Mouse (Mus musculus) stomach, embryonic 15.5 days (tissue): ENCODE data around the gene Pabpc6. TPM values are rescaled to one million over a fixed set of nuclear protein-coding genes. Genes with fewer than 3 reads are reported as not detected.

Experiments used
- ATAC-seq: fragments of 200-750 bp; cut with Nextera tagmentation; 2 replicates; pipeline ENCODE4 v1.8.0; 2017; ENCODE audit warnings: low read depth, moderate number of reproducible peaks, moderate TSS enrichment; ENCODE audit not compliant: insufficient read depth, low FRiP score
- H3K27ac ChIP-seq: fragments of 300-500 bp; sonication (generic); 2 replicates; pipeline ENCODE4 v1.5.1; 2015; ENCODE audit warnings: mild to moderate bottlenecking, inconsistent platforms
- H3K27me3 ChIP-seq: fragments of 300-500 bp; sonication (generic); replicated peaks from 2 replicates; pipeline ENCODE4 v1.6.1; 2015; ENCODE audit warnings: inconsistent platforms
- H3K36me3 ChIP-seq: fragments of 300-500 bp; sonication (generic); 2 replicates; pipeline ENCODE4 v1.6.1; 2015; ENCODE audit warnings: inconsistent platforms
- H3K4me1 ChIP-seq: fragments of 300-500 bp; sonication (generic); 2 replicates; pipeline ENCODE4 v1.6.1; 2015; ENCODE audit warnings: inconsistent platforms
- H3K4me2 ChIP-seq: fragments of 300-500 bp; sonication (generic); 2 replicates; pipeline ENCODE4 v1.6.1; 2015; ENCODE audit warnings: mild to moderate bottlenecking, inconsistent platforms
- H3K4me3 ChIP-seq: fragments of 300-500 bp; sonication (generic); replicated peaks from 2 replicates; pipeline ENCODE4 v1.5.1; 2015; ENCODE audit warnings: inconsistent platforms
- H3K9ac ChIP-seq: fragments of 300-500 bp; sonication (generic); 2 replicates; pipeline ENCODE4 v1.6.1; 2015; ENCODE audit warnings: inconsistent platforms
- H3K9me3 ChIP-seq: fragments of 300-500 bp; sonication (generic); 2 replicates; pipeline ENCODE4 v1.6.1; 2016; ENCODE audit warnings: inconsistent platforms
- WGBS: fragments of 180-500 bp; shearing (Covaris S2); methylation state at CpG from one replicate; pipeline ENCODE4 v1.1.7; 2015; 5-methylcytosine and 5-hydroxymethylcytosine counted together
- polyA plus RNA-seq: library from polyadenylated mRNA; unstranded; fragments of >200 nt; fragmentation: Nextera tagmentation; extraction: Ambion mirVana; gene quantifications from 2 replicates; pipeline ENCODE4 v1.2.1, GENCODE M21; 2015

Pabpc6 gene
- not detected in 2 replicates for polyA plus RNA-seq

- ATAC-seq = no peak
- 91% methylated on average over 36 of the region's 36 CpGs for WGBS
- Histone ChIP-seq H3K27ac (no peak within 1 kb of the TSS), H3K9me3 (no peaks in the 10 kb centered on the region), H3K4me3 (no peak within 1 kb of the TSS), H3K9ac (no peak within 1 kb of the TSS), H3K27me3 (no peaks in the 10 kb centered on the region), H3K4me1 (no peaks in the 10 kb centered on the region), H3K36me3 (no peaks in the 10 kb centered on the region), H3K4me2 (no peak within 1 kb of the TSS)
Observed at GRCm38 (mm10) chr17:9669283-9669905, at the start of gene Pabpc6. Pabpc6 (minus strand) TSS chr17:9669717.

DNA sequence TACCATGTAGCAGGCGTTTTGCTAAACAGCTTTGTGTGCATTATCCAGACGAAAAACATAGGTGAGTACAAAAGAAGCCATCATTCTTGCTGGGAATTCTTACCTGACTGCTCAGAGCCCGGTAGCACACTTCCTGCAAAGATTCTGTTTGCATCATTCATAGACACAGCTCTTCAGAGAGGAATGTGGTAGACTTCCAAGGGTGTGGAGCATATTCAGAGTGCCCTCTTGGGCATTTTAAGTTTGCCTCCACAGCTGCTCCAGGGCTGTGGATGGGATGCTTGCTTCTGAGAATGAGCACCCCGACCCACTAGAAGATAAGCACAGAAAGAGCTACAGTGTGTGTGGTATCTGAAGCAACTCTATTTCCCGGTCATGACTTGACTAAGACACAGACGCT, 41.4 kb upstream of the Pabpc6 start:
- Histone ChIP-seq H3K4me2 (no peak overlapping the region), H3K36me3 (no peaks in the 10 kb centered on the region), H3K27me3 (no peaks in the 10 kb centered on the region), H3K4me1 (no peaks in the 10 kb centered on the region), H3K9ac (no peak overlapping the region), H3K4me3 (no peak overlapping the region), H3K9me3 (no peaks in the 10 kb centered on the region), H3K27ac (no peak overlapping the region)
- WGBS = 73% methylated on average over 6 of the region's 6 CpGs
- ATAC-seq = no peak

DNA sequence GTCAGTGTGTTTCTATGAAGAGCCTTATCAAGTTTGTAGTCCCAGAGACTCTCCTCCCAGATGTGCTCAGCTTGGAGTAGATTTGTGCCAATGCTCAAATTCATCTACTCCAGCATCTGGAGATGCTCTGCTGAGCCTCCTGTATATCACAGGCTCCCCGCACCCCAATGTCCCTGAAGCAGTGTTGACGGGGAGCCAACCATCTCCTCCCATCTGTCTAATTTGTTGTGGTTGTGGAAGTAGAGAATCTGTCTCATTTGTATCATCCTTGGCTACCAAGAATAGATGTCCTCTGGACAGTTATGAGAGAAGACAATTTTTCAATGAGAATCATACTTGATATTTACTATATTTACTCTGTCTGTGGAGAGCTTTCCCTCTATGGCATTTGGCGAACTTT, 39.4 kb upstream of the Pabpc6 start:
- 84% methylated on average over 3 of the region's 3 CpGs for WGBS
- Histone ChIP-seq H3K9me3 (no peaks in the 10 kb centered on the region), H3K9ac (no peak overlapping the region), H3K4me2 (no peak overlapping the region), H3K27me3 (no peaks in the 10 kb centered on the region), H3K4me1 (no peaks in the 10 kb centered on the region), H3K36me3 (no peaks in the 10 kb centered on the region), H3K27ac (no peak overlapping the region), H3K4me3 (no peak overlapping the region)
- ATAC-seq = no peak

- Histone ChIP-seq H3K9me3 (no peaks in the 10 kb centered on the region), H3K9ac (no peak overlapping the region), H3K27me3 (no peaks in the 10 kb centered on the region), H3K4me1 (no peaks in the 10 kb centered on the region), H3K36me3 (no peaks in the 10 kb centered on the region), H3K27ac (no peak overlapping the region), H3K4me3 (no peak overlapping the region), H3K4me2 (no peak overlapping the region)
- 62% methylated on average over 1 of the region's 1 CpGs for WGBS
- no peak for ATAC-seq
Observed at GRCm38 (mm10) chr17:9707356-9707755, 37.8 kb upstream of the Pabpc6 start.

DNA sequence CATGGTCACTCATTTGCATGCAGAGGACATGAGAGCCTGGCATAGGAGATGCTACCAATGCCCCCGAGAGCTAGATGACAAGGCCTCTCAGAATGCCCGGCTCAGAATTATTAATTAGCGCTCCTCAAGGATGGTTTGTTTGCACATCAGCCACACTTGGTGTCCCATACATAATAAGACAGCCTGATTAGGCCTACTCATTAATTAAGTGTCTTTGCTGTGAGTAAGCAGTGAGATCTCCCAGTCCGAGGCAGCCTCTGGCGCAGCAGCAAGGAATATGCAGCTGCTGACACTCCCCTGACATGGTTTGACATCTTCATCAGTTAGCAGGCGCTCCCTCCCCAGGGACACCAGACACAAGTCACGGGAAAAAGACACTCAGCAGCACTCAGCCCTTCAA, 28.2 kb upstream of the Pabpc6 start:
- 64% methylated on average over 7 of the region's 7 CpGs for WGBS
- Histone ChIP-seq H3K4me2 (no peak overlapping the region), H3K36me3 (no peaks in the 10 kb centered on the region), H3K27me3 (no peaks in the 10 kb centered on the region), H3K9me3 (no peaks in the 10 kb centered on the region), H3K9ac (no peak overlapping the region), H3K4me3 (no peak overlapping the region), H3K4me1 (no peaks in the 10 kb centered on the region), H3K27ac (no peak overlapping the region)
- ATAC-seq = no peak

GRCm38 (mm10) chr17:9691251-9691650, 21.7 kb upstream of the Pabpc6 start:
- H3K36me3 ChIP-seq = no peaks in the 10 kb centered on the region
- H3K27me3 ChIP-seq = no peaks in the 10 kb centered on the region
- no peak overlapping the region for H3K4me2 ChIP-seq
- WGBS = 66% methylated on average over 4 of the region's 4 CpGs
- H3K9ac ChIP-seq = no peak overlapping the region
- ATAC-seq = no peak
- H3K27ac ChIP-seq = no peak overlapping the region
- H3K9me3 ChIP-seq = no peaks in the 10 kb centered on the region
- no peaks in the 10 kb centered on the region for H3K4me1 ChIP-seq
- H3K4me3 ChIP-seq = no peak overlapping the region

DNA sequence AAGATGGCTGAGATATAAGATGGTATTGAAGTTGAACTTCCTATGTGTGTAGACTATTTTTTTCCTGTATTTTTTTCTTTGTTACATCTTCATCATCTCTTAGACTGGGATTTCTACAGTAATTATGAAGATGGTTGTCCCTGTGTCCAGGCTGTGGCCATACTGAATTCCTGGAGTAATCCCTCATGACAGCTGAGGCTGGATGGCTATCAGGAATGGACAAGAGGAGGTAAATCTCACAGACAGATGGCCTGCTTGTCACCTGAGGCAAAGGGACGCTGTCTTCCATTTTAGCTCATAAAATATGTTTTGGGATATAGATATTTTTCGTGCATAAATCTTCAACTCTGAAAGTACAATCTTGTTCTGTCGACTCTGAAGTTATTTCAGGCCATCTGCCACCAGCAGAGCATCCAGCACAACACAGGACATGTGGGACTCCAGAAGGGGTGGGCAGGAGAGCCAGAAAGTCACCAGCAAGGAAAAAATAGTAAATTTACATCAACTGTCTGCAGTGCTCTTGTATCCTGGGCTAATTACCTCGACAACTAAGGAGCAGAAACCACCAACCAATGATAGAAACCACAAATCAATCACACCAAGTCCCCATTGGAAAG, 14.1 kb upstream of the Pabpc6 start:
- WGBS = 71% methylated on average over 4 of the region's 4 CpGs
- Histone ChIP-seq H3K4me2 (no peak overlapping the region), H3K9ac (no peak overlapping the region), H3K27ac (no peak overlapping the region), H3K4me3 (no peak overlapping the region), H3K27me3 (no peaks in the 10 kb centered on the region), H3K36me3 (no peaks in the 10 kb centered on the region), H3K9me3 (no peaks in the 10 kb centered on the region), H3K4me1 (no peaks in the 10 kb centered on the region)
- no peak for ATAC-seq

- no peaks in the 10 kb centered on the region for H3K9me3 ChIP-seq
- ATAC-seq = no peak
- H3K27me3 ChIP-seq = no peaks in the 10 kb centered on the region
- H3K27ac ChIP-seq = no peak overlapping the region
- H3K4me1 ChIP-seq = no peaks in the 10 kb centered on the region
- H3K4me3 ChIP-seq = no peak overlapping the region
- H3K36me3 ChIP-seq = no peaks in the 10 kb centered on the region
- no peak overlapping the region for H3K4me2 ChIP-seq
- whole genome bisulfite sequencing = 60% methylated on average over 8 of the region's 8 CpGs
- H3K9ac ChIP-seq = no peak overlapping the region
Observed at GRCm38 (mm10) chr17:9680741-9681140, 11.2 kb upstream of the Pabpc6 start.

DNA sequence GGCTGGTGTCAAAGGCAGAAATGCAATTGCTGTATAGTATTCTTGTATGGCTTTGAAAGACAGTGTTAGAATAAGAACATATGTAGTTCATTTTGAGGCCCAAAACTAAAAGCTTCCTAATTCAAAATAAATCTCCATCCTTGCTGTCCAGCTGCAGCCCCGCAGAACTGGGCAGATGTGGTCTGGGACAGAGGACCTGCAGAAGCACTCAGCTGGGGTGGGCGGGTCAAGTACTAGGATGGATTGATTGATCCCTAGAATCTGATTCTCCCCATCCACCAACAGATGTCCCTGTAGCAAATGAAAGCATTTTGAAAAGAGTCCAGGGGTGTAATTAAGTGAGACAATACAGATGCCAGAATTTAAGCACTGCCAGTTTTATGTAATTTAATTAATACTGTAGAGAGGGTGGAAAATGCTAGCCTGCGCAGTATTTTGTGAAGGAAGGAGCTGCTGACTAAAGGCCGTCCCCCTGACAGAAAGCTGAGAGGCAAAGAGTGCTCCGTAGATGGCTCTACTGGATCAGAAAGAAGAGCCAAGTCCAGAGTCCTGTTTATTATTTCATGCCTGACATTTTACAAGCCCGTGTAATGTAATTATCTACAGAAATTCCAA, 5.8 kb upstream of the Pabpc6 start:
- Histone ChIP-seq H3K9ac (no peak overlapping the region), H3K9me3 (no peaks in the 10 kb centered on the region), H3K27me3 (no peaks in the 10 kb centered on the region), H3K27ac (no peak overlapping the region), H3K36me3 (no peaks in the 10 kb centered on the region), H3K4me2 (no peak overlapping the region), H3K4me1 (no peaks in the 10 kb centered on the region), H3K4me3 (no peak overlapping the region)
- no peak for ATAC-seq
- 56% methylated on average over 6 of the region's 6 CpGs for WGBS

DNA sequence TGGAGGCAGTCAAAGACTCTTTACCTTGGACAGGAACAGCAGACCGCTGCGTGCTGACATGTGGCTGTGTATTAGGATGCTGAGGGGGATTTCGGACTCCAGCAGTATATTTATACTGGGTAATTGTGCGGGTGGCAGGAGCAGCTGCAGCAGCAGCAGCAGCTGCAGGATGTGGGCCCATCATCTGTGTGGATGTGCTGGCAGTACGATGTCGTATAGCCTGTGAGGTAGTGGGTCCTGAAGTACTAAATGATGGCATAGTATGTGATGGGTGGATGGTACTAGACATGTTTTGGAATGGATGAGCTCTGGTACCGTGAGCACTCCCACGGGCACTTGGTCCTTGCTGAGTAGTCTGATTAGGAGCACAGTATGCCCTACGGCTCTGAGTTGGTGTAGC, 1.6 kb downstream of the Pabpc6 start:
- Histone ChIP-seq H3K9me3 (no peaks in the 10 kb centered on the region), H3K27me3 (no peaks in the 10 kb centered on the region), H3K9ac (no peak overlapping the region), H3K4me2 (no peak overlapping the region), H3K4me1 (no peaks in the 10 kb centered on the region), H3K36me3 (no peaks in the 10 kb centered on the region), H3K27ac (no peak overlapping the region), H3K4me3 (no peak overlapping the region)
- ATAC-seq = no peak
- WGBS = 87% methylated on average over 9 of the region's 9 CpGs

DNA sequence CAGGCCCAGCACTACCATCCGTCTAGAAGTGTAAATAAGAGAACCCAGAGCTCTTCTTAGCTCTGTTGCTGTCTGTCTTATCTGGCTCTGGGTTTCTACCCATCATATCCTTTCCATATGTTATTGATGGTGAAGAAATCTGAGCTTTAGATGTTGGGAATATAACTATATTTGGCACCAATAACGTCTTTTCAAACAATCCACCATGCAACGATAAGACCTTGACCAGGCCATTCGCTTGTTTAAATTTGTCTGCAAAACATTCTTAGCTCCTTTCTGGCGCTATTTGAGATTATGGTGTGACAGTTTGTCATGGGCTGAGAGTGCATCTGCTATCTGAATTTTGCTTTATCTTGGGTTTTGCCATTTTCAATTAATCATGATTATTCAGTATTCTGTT, 10.9 kb downstream of the Pabpc6 start:
- H3K4me3 ChIP-seq = no peak overlapping the region
- no peak overlapping the region for H3K27ac ChIP-seq
- H3K27me3 ChIP-seq = no peaks in the 10 kb centered on the region
- H3K9me3 ChIP-seq = no peaks in the 10 kb centered on the region
- no peaks in the 10 kb centered on the region for H3K4me1 ChIP-seq
- no peak overlapping the region for H3K4me2 ChIP-seq
- H3K9ac ChIP-seq = no peak overlapping the region
- no peak for ATAC-seq
- no peaks in the 10 kb centered on the region for H3K36me3 ChIP-seq
- 57% methylated on average over 5 of the region's 5 CpGs for WGBS

- Histone ChIP-seq H3K4me1 (no peaks in the 10 kb centered on the region), H3K27me3 (no peaks in the 10 kb centered on the region), H3K4me2 (no peak overlapping the region), H3K9me3 (no peaks in the 10 kb centered on the region), H3K9ac (no peak overlapping the region), H3K36me3 (no peaks in the 10 kb centered on the region), H3K27ac (no peak overlapping the region), H3K4me3 (no peak overlapping the region)
- no peak for ATAC-seq
- 82% methylated on average over 3 of the region's 3 CpGs for WGBS
Observed at GRCm38 (mm10) chr17:9654155-9654554, 15.4 kb downstream of the Pabpc6 start.
